8 mouse cellular contexts compared by ENCODE assay signal in genomic region chr7:83914566-83914965, GRCm38 (mm10). TPM values are rescaled to one million over a fixed set of nuclear protein-coding genes. Genes with fewer than 3 reads are reported as not detected.
DNase-seq lines count a peak whose midpoint lies in the region; ATAC-seq and TF ChIP-seq lines count a peak whose summit lies in the region.

No protein-coding gene starts in this region.

- 3% methylated on average over 3 of the region's 3 CpGs for WGBS in embryonic facial prominence, embryonic 10.5 days

- no peak overlapping the region for H3K27ac ChIP-seq in ES-E14 (ENCODE audit: insufficient read depth, low read depth, low read length, poor library complexity, severe bottlenecking)
- H3K27ac ChIP-seq in embryonic facial prominence, embryonic 10.5 days (replicated peaks): no peak overlapping the region

- intact Hi-C loops in heart, postnatal 14 days (cut with DNase I): loop anchor here (1.0 to 10.0 kb wide), 3 partner anchors 240 to 441 kb away; partner anchors contain the start of gene Abhd17c

- ATAC-seq in megakaryocyte progenitor cell, adult 5-6 weeks (replicated peaks; ENCODE audit: poor library complexity): peak; percentile 91

- in situ Hi-C loops in ES-E14 (cut with MboI; ENCODE audit: low sequenced_read_pairs in 2 of 2, unreplicated experiment in 2 of 2): loop anchor here (10.0 to 25.0 kb wide), 2 partner anchors 360 to 373 kb away; no protein-coding TSS in a partner anchor

- no peaks in the 10 kb centered on the region for H3K9me3 ChIP-seq in ES-E14 (ENCODE audit: control insufficient read depth, insufficient read depth, low read depth, low read length)
- H3K9me3 ChIP-seq in embryonic facial prominence, embryonic 10.5 days: no peaks in the 10 kb centered on the region

- no peak overlapping the region for H3K4me3 ChIP-seq in ES-E14 (ENCODE audit: insufficient read depth in 1 of 2, low read depth in 1 of 2, low read length in 2 of 2, poor library complexity in 1 of 2, severe bottlenecking in 1 of 2)
- no peak overlapping the region for H3K4me3 ChIP-seq in embryonic facial prominence, embryonic 10.5 days

- no peak overlapping the region for H3K9ac ChIP-seq in ES-E14 (ENCODE audit: insufficient read depth, low read depth, low read length, poor library complexity, severe bottlenecking)

- no peaks in the 10 kb centered on the region for H3K27me3 ChIP-seq in embryonic facial prominence, embryonic 10.5 days (replicated peaks; ENCODE audit: low read depth, poor library complexity, severe bottlenecking)

- H3K36me3 ChIP-seq in ES-E14 (ENCODE audit: control insufficient read depth, insufficient read depth, low read length, poor library complexity, severe bottlenecking): no peaks in the 10 kb centered on the region
- H3K36me3 ChIP-seq in embryonic facial prominence, embryonic 10.5 days (replicated peaks): no peaks in the 10 kb centered on the region

- peak; percentile 76 for DNase-seq in ES-E14 (ENCODE audit: low read depth, low spot score)
- DNase-seq in adrenal gland, postnatal 36 days: peak; percentile 86 to 91
- peak; percentile 87 for DNase-seq in embryonic facial prominence, embryonic 10.5 days (ENCODE audit: low spot score)
- DNase-seq in heart, postnatal 14 days: peak; percentile 86 to 91
- peak; percentile 86 to 91 for DNase-seq in layer of hippocampus, postnatal 14 days (ENCODE audit: low spot score in 2 of 2)
- peak; percentile 88 to 94 for DNase-seq in right cerebral cortex, adult 2 months (ENCODE audit: low spot score in 2 of 2)
- peak; percentile 60 for DNase-seq in urinary bladder, postnatal 10 days (ENCODE audit: low spot score)

- H3K4me1 ChIP-seq in ES-E14 (ENCODE audit: control insufficient read depth in 2 of 2, insufficient read depth in 2 of 2, low read length in 2 of 2, poor library complexity in 1 of 2): no peaks in the 10 kb centered on the region
- H3K4me1 ChIP-seq in embryonic facial prominence, embryonic 10.5 days: no peaks in the 10 kb centered on the region

TF ChIP-seq in ES-E14, 5 proteins besides CTCF, POLR2A, EP300 and RAD21:
- TF ChIP-seq CHD2 (IDR thresholded peaks at IDR 0.05; ENCODE audit: low read depth, low read length) (no peak), MAFK (IDR thresholded peaks at IDR 0.05; ENCODE audit: insufficient read depth, low read depth, low read length) (0 out of 2 replicates have a peak, but pooled peaks have one; percentile 49), ZNF384 (IDR thresholded peaks at IDR 0.05; ENCODE audit: low read depth, low read length) (peak; percentile 73), ZC3H11A (IDR thresholded peaks at IDR 0.05; ENCODE audit: borderline replicate concordance, low read depth, low read length) (peak; percentile 98)

RNA-seq across cellular contexts. Expression of gene Mesd, which starts 30.3 kb away (rescaled TPM):
- 142 and 228 TPM in 2 replicates for total RNA-seq in ES-E14 (2012; rRNA removed)
- total RNA-seq in adrenal gland, postnatal 36 days (2021): 100 to 1,000 TPM; 105 to 110 TPM
- 90.6 and 99.6 TPM in 2 replicates for polyA plus RNA-seq in embryonic facial prominence, embryonic 10.5 days (2016; fragmentation: Nextera tagmentation; extraction: Ambion mirVana)
- total RNA-seq in heart, postnatal 14 days (2021): 10 to 100 TPM; 41.6 to 47.7 TPM
- 10 to 100 TPM; 45.3 to 64.1 TPM for total RNA-seq in layer of hippocampus, postnatal 14 days (2021)
- total RNA-seq in megakaryocyte progenitor cell, adult 5-6 weeks (2015): 32.4 and 37.6 TPM in 2 replicates
- 61.0 and 61.2 TPM in 2 replicates for total RNA-seq in megakaryocyte progenitor cell, adult 5-6 weeks (2017)

RNA-seq across cellular contexts. Expression of gene Tlnrd1, which starts 30.5 kb away (rescaled TPM):
- total RNA-seq in ES-E14 (2012; rRNA removed): 10.4 and 13.2 TPM in 2 replicates
- 10 to 100 TPM; 17.4 to 19.3 TPM for total RNA-seq in adrenal gland, postnatal 36 days (2021)
- 14.2 and 14.6 TPM in 2 replicates for polyA plus RNA-seq in embryonic facial prominence, embryonic 10.5 days (2016; fragmentation: Nextera tagmentation; extraction: Ambion mirVana)
- total RNA-seq in heart, postnatal 14 days (2021): 10 to 100 TPM; 13.5 to 14.9 TPM
- 10 to 100 TPM; 16.7 to 17.4 TPM for total RNA-seq in layer of hippocampus, postnatal 14 days (2021)
- total RNA-seq in megakaryocyte progenitor cell, adult 5-6 weeks (2015): 8.3 and 9.3 TPM in 2 replicates
- 4.9 and 5.0 TPM in 2 replicates for total RNA-seq in megakaryocyte progenitor cell, adult 5-6 weeks (2017)
